Mouse (Mus musculus) lung, postnatal 0 days (tissue): ENCODE data around the gene Ces1h. TPM values are rescaled to one million over a fixed set of nuclear protein-coding genes. Genes with fewer than 3 reads are reported as not detected.

Source experiments
- ATAC-seq: fragments of 200-750 bp; cut with Nextera tagmentation; 2 replicates; pipeline ENCODE4 v1.8.0; 2017; ENCODE audit warnings: moderate library complexity
- DNase-seq: peaks from one replicate; pipeline ENCODE4 v3.0.0-alpha.2; 2016; ENCODE audit warnings: low spot score
- H3K27ac ChIP-seq: fragments of 300-500 bp; sonication (generic); 2 replicates; pipeline ENCODE4 v1.5.1; 2014; ENCODE audit warnings: antibody characterized with exemption, mild to moderate bottlenecking, low read length, mixed read lengths
- H3K27me3 ChIP-seq: fragments of 300-500 bp; sonication (generic); replicated peaks from 2 replicates; pipeline ENCODE4 v1.6.1; 2014; ENCODE audit warnings: low read length, mixed read lengths; ENCODE audit not compliant: insufficient read depth
- H3K36me3 ChIP-seq: fragments of 300-500 bp; sonication (generic); 2 replicates; pipeline ENCODE4 v1.6.1; 2014; ENCODE audit warnings: low read length, mixed read lengths; ENCODE audit not compliant: insufficient read depth
- H3K4me1 ChIP-seq: fragments of 300-500 bp; sonication (generic); 2 replicates; pipeline ENCODE4 v1.6.1; 2014; ENCODE audit warnings: antibody characterized with exemption, low read depth, low read length, mixed read lengths; ENCODE audit not compliant: insufficient read depth
- H3K4me2 ChIP-seq: fragments of 300-500 bp; sonication (generic); replicated peaks from 2 replicates; pipeline ENCODE4 v1.6.1; 2014; ENCODE audit warnings: low read depth, mild to moderate bottlenecking, low read length, moderate library complexity, mixed read lengths
- H3K4me3 ChIP-seq: fragments of 300-500 bp; sonication (generic); 2 replicates; pipeline ENCODE4 v1.5.1; 2014; ENCODE audit warnings: low read depth, low read length
- H3K9ac ChIP-seq: fragments of 300-500 bp; sonication (generic); replicated peaks from 2 replicates; pipeline ENCODE4 v1.6.1; 2014; ENCODE audit warnings: low read depth, mild to moderate bottlenecking
- H3K9me3 ChIP-seq: fragments of 300-500 bp; sonication (generic); 2 replicates; pipeline ENCODE4 v1.6.1; 2016; ENCODE audit warnings: low read length, mixed read lengths
- CTCF ChIP-seq: IDR thresholded peaks from 2 replicates; pipeline ENCODE4 v1.5.1; 2016; ENCODE audit warnings: antibody characterized with exemption, mild to moderate bottlenecking
- EP300 ChIP-seq: IDR thresholded peaks from 2 replicates; pipeline ENCODE4 v1.6.1; 2016; ENCODE audit warnings: antibody characterized with exemption, mild to moderate bottlenecking, control low read depth
- WGBS: fragments of 180-500 bp; shearing (Covaris S2); extraction: QIAGEN DNeasy Blood & Tissue Kit; methylation state at CpG from one replicate; pipeline ENCODE4 v1.1.7; 2014; 5-methylcytosine and 5-hydroxymethylcytosine counted together
- polyA plus RNA-seq: library from polyadenylated mRNA; unstranded; fragments of >200 nt; fragmentation: Nextera tagmentation; extraction: Ambion mirVana; gene quantifications from 2 replicates; pipeline ENCODE4 v1.2.1, GENCODE M21; 2015

Gene Ces1h
- polyA plus RNA-seq, 1 experiment from 2014 or later = not detected

DNA sequence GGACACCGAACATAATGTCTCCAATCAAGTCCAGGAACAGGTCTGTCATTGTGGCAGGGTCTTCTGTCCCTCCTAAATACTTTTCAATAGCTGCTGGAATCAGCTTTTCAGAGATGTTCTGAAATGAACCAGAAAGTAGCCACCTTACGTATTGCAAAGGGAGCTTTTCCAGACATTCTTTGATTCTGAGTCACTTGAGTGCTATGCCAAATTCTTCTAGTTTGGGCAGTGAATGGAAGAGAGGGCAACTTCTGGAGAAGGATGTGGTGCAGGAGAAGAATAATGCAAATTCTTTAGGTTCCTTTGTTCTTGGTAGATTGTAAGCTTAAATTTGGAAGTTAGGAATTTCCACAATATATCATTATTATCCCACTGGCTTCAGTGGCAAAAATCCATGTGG lies 62.5 kb downstream of the Ces1h start:
- no peak overlapping the region for H3K9ac ChIP-seq
- no peaks in the 10 kb centered on the region for H3K36me3 ChIP-seq
- H3K4me3 ChIP-seq = no peak overlapping the region
- no peaks in the 10 kb centered on the region for H3K4me1 ChIP-seq
- no peak overlapping the region for H3K4me2 ChIP-seq
- 69% methylated on average over 2 of the region's 2 CpGs for WGBS
- no peak for TF ChIP-seq CTCF
- TF ChIP-seq EP300 = no peak
- DNase-seq (no peak), ATAC-seq (no peak)
- H3K27me3 ChIP-seq = no peaks in the 10 kb centered on the region
- no peaks in the 10 kb centered on the region for H3K9me3 ChIP-seq
- H3K27ac ChIP-seq = no peak overlapping the region

DNA sequence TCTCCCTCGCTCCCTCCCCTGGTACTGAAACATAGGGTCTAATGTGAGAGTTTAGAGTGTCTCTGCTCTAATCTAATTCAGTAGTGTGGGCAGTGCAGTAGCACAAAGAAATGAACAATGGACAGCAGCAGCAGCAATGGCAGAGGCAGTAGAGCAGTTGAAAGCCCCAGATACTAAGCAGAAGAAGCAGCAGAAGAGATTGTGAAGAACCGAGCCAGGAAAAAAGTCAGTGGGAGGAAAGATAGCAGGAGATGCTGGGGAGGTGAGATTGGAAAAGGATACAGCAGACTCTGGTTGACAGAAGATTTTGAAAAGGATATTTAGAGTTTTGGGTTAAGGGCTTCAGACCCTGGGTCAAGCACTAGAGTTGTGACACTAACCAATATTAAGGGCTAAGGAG lies 64.0 kb downstream of the Ces1h start:
- no peak for DNase-seq
- no peaks in the 10 kb centered on the region for H3K4me1 ChIP-seq
- no peak overlapping the region for H3K9ac ChIP-seq
- TF ChIP-seq CTCF (no peak), EP300 (no peak)
- no peak overlapping the region for H3K4me2 ChIP-seq
- H3K36me3 ChIP-seq = no peaks in the 10 kb centered on the region
- H3K27ac ChIP-seq = no peak overlapping the region
- no peaks in the 10 kb centered on the region for H3K9me3 ChIP-seq
- no peaks in the 10 kb centered on the region for H3K27me3 ChIP-seq
- ATAC-seq = no peak
- WGBS = 75% methylated on average over 2 of the region's 2 CpGs
- H3K4me3 ChIP-seq = no peak overlapping the region

Other genes with a start within 250 kb of the Ces1h start
- 0.08 and 0.24 TPM in 2 replicates for gene Ces1c, start 248.4 kb downstream of the Ces1h start, polyA plus RNA-seq
- gene Ces1d, start 181.9 kb downstream of the Ces1h start, polyA plus RNA-seq = 408 and 424 TPM in 2 replicates
- gene Ces1e, start 150.1 kb downstream of the Ces1h start, polyA plus RNA-seq = 2.7 and 3.8 TPM in 2 replicates
- gene Ces1f, start 100.0 kb downstream of the Ces1h start, polyA plus RNA-seq = 1.1 and 1.3 TPM in 2 replicates
- gene Ces1g, start 42.4 kb downstream of the Ces1h start, polyA plus RNA-seq = 0.10 TPM in 1 of 2 replicates, not detected in the other
- gene Ces5a, start 156.1 kb upstream of the Ces1h start, polyA plus RNA-seq = 0.17 TPM in 1 of 2 replicates, not detected in the other